Mouse (Mus musculus) embryonic facial prominence, embryonic 12.5 days (tissue): ENCODE data around the gene Rcan2. TPM values are rescaled to one million over a fixed set of nuclear protein-coding genes. Genes with fewer than 3 reads are reported as not detected.

Experiments
- ATAC-seq: fragments of 200-750 bp; cut with Nextera tagmentation; 2 replicates; pipeline ENCODE4 v1.8.0; 2017; ENCODE audit not compliant: insufficient number of reproducible peaks, insufficient read depth, low FRiP score, low TSS enrichment
- H3K27ac ChIP-seq: fragments of 300-500 bp; sonication (generic); 2 replicates; pipeline ENCODE4 v1.5.1; 2016; ENCODE audit warnings: mild to moderate bottlenecking
- H3K27me3 ChIP-seq: fragments of 300-500 bp; sonication (generic); 2 replicates; pipeline ENCODE4 v1.6.1; 2016; ENCODE audit warnings: mild to moderate bottlenecking, moderate library complexity
- H3K36me3 ChIP-seq: fragments of 300-500 bp; sonication (generic); 2 replicates; pipeline ENCODE4 v1.6.1; 2016; ENCODE audit warnings: mild to moderate bottlenecking
- H3K4me1 ChIP-seq: fragments of 300-500 bp; sonication (generic); 2 replicates; pipeline ENCODE4 v1.6.1; 2016
- H3K4me2 ChIP-seq: fragments of 300-500 bp; sonication (generic); replicated peaks from 2 replicates; pipeline ENCODE4 v1.6.1; 2016; ENCODE audit warnings: mild to moderate bottlenecking, moderate library complexity
- H3K4me3 ChIP-seq: fragments of 300-500 bp; sonication (generic); 2 replicates; pipeline ENCODE4 v1.5.1; 2016; ENCODE audit warnings: mild to moderate bottlenecking
- H3K9ac ChIP-seq: fragments of 300-500 bp; sonication (generic); 2 replicates; pipeline ENCODE4 v1.6.1; 2016; ENCODE audit warnings: mild to moderate bottlenecking, moderate library complexity
- H3K9me3 ChIP-seq: fragments of 300-500 bp; sonication (generic); 2 replicates; pipeline ENCODE4 v1.6.1; 2016; ENCODE audit warnings: mild to moderate bottlenecking, moderate library complexity
- WGBS: fragments of 180-500 bp; shearing (Covaris S2); methylation state at CpG from one replicate; pipeline ENCODE4 v1.1.7; 2016; 5-methylcytosine and 5-hydroxymethylcytosine counted together
- polyA plus RNA-seq: library from polyadenylated mRNA; unstranded; fragments of >200 nt; fragmentation: Nextera tagmentation; extraction: Ambion mirVana; gene quantifications from 2 replicates; pipeline ENCODE4 v1.2.1, GENCODE M21; 2016

Gene Rcan2
- polyA plus RNA-seq, 1 experiment from 2014 or later = 4.1 TPM

- 85% methylated on average over 7 of the region's 7 CpGs for WGBS
These were observed 196.4 kb downstream of the Rcan2 start for GRCm38 (mm10) chr17:43997514-43997913.

GRCm38 (mm10) chr17:43998095-43998494 lies 196.9 kb downstream of the Rcan2 start:
- no peak for ATAC-seq
- WGBS = 93% methylated on average over 6 of the region's 6 CpGs

More at GRCm38 (mm10) chr17:43997514-43997913, 196.4 kb downstream of the Rcan2 start:
- no peaks in the 10 kb centered on the region for H3K27me3 ChIP-seq
- H3K27ac ChIP-seq = no peak overlapping the region
- H3K4me2 ChIP-seq = no peak overlapping the region
- no peaks in the 10 kb centered on the region for H3K9me3 ChIP-seq
- peaks cover 6% of the 10 kb centered on the region; the same call in 1 of the 2 replicates for H3K4me1 ChIP-seq
- H3K9ac ChIP-seq = no peak overlapping the region
- no peak for ATAC-seq
- no peaks in the 10 kb centered on the region for H3K36me3 ChIP-seq
- no peak overlapping the region for H3K4me3 ChIP-seq

DNA sequence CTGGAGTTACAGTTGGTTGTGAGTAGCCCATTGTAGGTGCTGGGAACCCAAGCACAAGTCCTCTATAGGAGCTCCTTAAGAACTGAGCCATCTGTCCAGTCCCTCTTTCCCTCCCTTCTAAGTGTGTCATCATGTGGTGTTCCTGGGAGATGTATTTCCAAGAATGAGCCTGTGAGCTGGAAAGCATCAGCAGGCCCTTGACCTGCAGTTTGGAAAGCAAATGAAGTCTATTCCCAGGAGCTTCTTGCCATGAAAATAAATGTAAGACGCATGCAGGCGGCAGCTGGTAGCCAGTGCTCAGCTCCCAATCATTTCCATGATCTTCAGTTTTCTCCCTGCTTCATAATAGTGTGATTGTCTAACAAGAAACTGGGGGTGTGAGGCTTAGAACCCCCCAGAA lies 203.2 kb downstream of the Rcan2 start:
- WGBS = 76% methylated on average over 2 of the region's 2 CpGs
- no peaks in the 10 kb centered on the region for H3K4me1 ChIP-seq
- H3K36me3 ChIP-seq = no peaks in the 10 kb centered on the region
- no peak for ATAC-seq
- no peak overlapping the region for H3K9ac ChIP-seq
- H3K9me3 ChIP-seq = no peaks in the 10 kb centered on the region
- no peak overlapping the region for H3K4me2 ChIP-seq
- H3K27ac ChIP-seq = no peak overlapping the region
- no peaks in the 10 kb centered on the region for H3K27me3 ChIP-seq
- no peak overlapping the region for H3K4me3 ChIP-seq

More at GRCm38 (mm10) chr17:43998095-43998494, 196.9 kb downstream of the Rcan2 start:
- Histone ChIP-seq H3K27ac (no peak overlapping the region), H3K9me3 (no peaks in the 10 kb centered on the region), H3K4me3 (no peak overlapping the region), H3K4me2 (no peak overlapping the region), H3K4me1 (peaks cover 6% of the 10 kb centered on the region; the same call in 1 of the 2 replicates), H3K27me3 (no peaks in the 10 kb centered on the region), H3K9ac (no peak overlapping the region), H3K36me3 (no peaks in the 10 kb centered on the region)

GRCm38 (mm10) chr17:44007411-44007810 lies 206.3 kb downstream of the Rcan2 start:
- Histone ChIP-seq H3K27ac (no peak overlapping the region), H3K4me3 (no peak overlapping the region), H3K36me3 (no peaks in the 10 kb centered on the region), H3K9ac (no peak overlapping the region), H3K4me2 (no peak overlapping the region), H3K27me3 (no peaks in the 10 kb centered on the region), H3K4me1 (no peaks in the 10 kb centered on the region), H3K9me3 (no peaks in the 10 kb centered on the region)
- 78% methylated on average over 2 of the region's 2 CpGs for WGBS
- no peak for ATAC-seq

DNA sequence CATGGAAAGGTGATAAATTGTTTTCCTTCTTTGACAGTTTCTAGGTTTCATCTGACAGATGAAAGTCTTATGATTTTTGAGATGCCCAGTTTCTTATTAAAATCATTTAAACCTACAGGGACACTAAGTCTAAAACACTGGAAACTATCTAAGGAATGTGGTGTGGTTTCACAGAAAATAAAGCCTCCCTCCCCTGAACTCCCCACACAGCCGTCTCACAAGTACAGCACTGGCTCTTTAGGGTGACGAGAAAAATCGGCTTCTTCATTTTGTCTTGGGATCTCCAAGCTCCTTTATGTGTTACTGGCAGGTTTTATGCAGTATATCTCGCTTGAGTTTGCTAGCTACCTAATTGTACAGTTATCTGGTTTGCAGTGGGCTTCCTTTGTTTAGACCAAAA lies 210.8 kb downstream of the Rcan2 start:
- 61% methylated on average over 4 of the region's 4 CpGs for WGBS
- no peaks in the 10 kb centered on the region for H3K9me3 ChIP-seq
- H3K4me3 ChIP-seq = no peak overlapping the region
- H3K36me3 ChIP-seq = no peaks in the 10 kb centered on the region
- no peaks in the 10 kb centered on the region for H3K4me1 ChIP-seq
- no peaks in the 10 kb centered on the region for H3K27me3 ChIP-seq
- H3K27ac ChIP-seq = no peak overlapping the region
- no peak for ATAC-seq
- no peak overlapping the region for H3K9ac ChIP-seq
- H3K4me2 ChIP-seq = no peak overlapping the region

DNA sequence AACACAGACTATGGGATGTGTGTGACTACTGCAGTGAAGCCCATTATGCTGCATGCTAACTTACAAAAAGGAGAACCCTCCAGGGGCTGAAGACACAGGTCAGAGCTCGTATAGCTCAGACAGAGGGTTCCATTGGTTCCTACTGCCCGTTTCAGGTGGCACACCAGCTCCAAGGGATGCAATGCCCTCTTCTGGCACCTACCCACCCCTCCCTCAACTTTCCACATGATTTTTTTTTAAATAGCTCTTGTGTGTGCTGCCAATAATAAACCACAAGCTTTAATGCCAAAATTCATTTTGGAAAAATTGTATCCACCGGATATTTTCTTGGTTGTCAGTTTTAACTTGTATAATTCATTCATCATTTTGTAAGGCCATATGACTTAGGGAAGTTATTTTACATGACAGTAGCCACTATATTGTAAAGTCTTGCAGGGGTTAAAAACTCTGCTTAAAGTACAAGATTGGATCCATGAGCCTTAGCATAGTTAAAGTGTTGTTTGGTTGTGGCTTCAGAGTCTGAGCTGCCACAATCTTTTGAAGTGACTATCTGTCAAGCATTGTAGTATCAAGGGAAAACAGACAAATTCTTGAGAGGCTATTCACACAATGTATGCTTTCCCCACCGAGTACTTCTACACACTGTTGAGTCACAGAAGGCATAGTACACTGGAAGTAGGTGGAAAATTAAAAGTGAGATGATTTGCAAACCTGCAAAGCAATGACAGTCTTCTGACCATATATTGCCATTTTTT lies 212.8 kb downstream of the Rcan2 start:
- Histone ChIP-seq H3K4me1 (no peaks in the 10 kb centered on the region), H3K36me3 (no peaks in the 10 kb centered on the region), H3K9me3 (no peaks in the 10 kb centered on the region), H3K4me2 (no peak overlapping the region), H3K9ac (no peak overlapping the region), H3K27ac (no peak overlapping the region), H3K4me3 (no peak overlapping the region), H3K27me3 (no peaks in the 10 kb centered on the region)
- ATAC-seq = no peak
- WGBS = 66% methylated on average over 4 of the region's 4 CpGs

GRCm38 (mm10) chr17:44016314-44016713 lies 215.2 kb downstream of the Rcan2 start:
- 67% methylated on average over 5 of the region's 5 CpGs for WGBS
- H3K27ac ChIP-seq = no peak overlapping the region
- H3K4me1 ChIP-seq = no peaks in the 10 kb centered on the region
- no peaks in the 10 kb centered on the region for H3K36me3 ChIP-seq
- H3K4me2 ChIP-seq = no peak overlapping the region
- no peak overlapping the region for H3K9ac ChIP-seq
- H3K27me3 ChIP-seq = no peaks in the 10 kb centered on the region
- H3K4me3 ChIP-seq = no peak overlapping the region
- no peaks in the 10 kb centered on the region for H3K9me3 ChIP-seq
- no peak for ATAC-seq

DNA sequence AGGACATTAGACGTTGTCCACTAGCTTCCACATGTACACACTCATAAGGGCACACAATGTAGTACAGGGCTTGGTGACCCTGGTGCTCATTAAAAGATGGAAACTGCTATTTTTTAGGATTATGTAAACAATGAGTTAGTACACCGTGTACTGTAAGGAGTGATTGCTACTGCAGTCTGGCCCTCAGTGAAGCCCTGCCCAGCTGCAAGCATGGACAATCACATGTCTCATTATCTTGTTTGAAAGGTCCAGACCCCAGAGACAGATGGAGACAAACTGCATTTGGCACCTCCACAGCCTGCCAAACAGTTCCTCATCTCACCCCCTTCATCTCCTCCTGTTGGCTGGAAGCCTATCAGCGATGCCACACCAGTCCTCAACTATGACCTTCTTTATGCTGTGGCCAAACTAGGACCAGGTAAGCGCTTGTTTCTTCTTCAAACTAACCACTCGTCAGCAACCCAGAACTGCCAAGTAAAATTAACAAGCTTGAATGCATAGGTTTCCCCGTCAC lies 219.6 kb downstream of the Rcan2 start:
- Histone ChIP-seq H3K4me1 (no peaks in the 10 kb centered on the region), H3K4me3 (no peak overlapping the region), H3K27ac (no peak overlapping the region), H3K36me3 (no peaks in the 10 kb centered on the region), H3K9me3 (no peaks in the 10 kb centered on the region), H3K9ac (no peak overlapping the region), H3K4me2 (no peak overlapping the region), H3K27me3 (no peaks in the 10 kb centered on the region)
- WGBS = 77% methylated on average over 6 of the region's 6 CpGs
- no peak for ATAC-seq

- Histone ChIP-seq H3K4me1 (0 out of 2 replicates have a peak, but pooled peaks cover 2% of the 10 kb centered on the region), H3K27me3 (no peaks in the 10 kb centered on the region), H3K4me2 (no peak overlapping the region), H3K27ac (no peak overlapping the region), H3K4me3 (no peak overlapping the region), H3K36me3 (no peaks in the 10 kb centered on the region), H3K9me3 (no peaks in the 10 kb centered on the region), H3K9ac (no peak overlapping the region)
- 56% methylated on average over 2 of the region's 2 CpGs for WGBS
- ATAC-seq = no peak
These were observed 222.7 kb downstream of the Rcan2 start for GRCm38 (mm10) chr17:44023842-44024241.

DNA sequence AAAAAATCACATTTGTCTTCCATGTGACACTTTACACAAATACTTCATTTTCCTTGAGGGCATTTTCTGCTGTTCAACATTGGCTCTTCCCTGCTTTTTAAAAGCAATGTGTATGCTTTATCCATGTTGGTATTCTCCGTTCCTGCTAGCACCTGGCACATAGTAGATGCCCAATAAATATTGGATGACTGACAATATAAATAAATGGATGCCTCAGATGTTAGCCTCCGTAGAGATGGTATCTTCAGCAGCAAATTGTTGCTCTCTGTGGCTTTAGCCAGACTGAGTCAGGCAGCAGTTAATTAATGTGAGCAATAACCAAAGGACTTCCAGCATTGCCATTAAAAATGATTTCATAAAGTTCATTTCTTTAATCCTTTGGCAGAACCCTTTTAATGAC lies 223.9 kb downstream of the Rcan2 start:
- Histone ChIP-seq H3K27me3 (no peaks in the 10 kb centered on the region), H3K9me3 (no peaks in the 10 kb centered on the region), H3K4me3 (no peak overlapping the region), H3K27ac (no peak overlapping the region), H3K9ac (no peak overlapping the region), H3K4me2 (no peak overlapping the region), H3K4me1 (0 out of 2 replicates have a peak, but pooled peaks cover 2% of the 10 kb centered on the region), H3K36me3 (no peaks in the 10 kb centered on the region)
- 80% methylated on average over 2 of the region's 2 CpGs for WGBS
- no peak for ATAC-seq

DNA sequence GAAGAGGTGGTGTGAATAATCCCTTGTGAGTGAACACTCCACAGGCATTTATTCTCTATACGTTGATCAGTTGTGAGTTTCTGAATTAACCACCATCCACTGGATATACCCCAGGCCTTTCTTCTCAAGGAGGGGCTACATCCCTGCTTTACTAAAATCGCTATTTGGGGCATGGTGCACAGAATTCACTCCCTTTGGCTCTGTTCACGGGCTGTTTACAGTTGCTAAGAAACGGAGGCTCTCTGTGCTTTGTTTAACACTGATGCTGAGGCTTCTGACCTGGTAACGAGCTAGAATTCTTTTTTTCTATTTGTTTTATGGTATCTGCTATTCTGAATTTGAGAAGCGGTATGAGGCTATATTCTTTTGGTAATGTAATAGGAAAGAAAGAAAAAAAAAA lies 224.8 kb downstream of the Rcan2 start:
- no peak overlapping the region for H3K4me3 ChIP-seq
- no peak for ATAC-seq
- WGBS = 49% methylated on average over 6 of the region's 6 CpGs
- H3K4me2 ChIP-seq = no peak overlapping the region
- no peak overlapping the region for H3K27ac ChIP-seq
- H3K36me3 ChIP-seq = no peaks in the 10 kb centered on the region
- H3K9ac ChIP-seq = no peak overlapping the region
- no peaks in the 10 kb centered on the region for H3K9me3 ChIP-seq
- H3K27me3 ChIP-seq = no peaks in the 10 kb centered on the region
- 0 out of 2 replicates have a peak, but pooled peaks cover 2% of the 10 kb centered on the region for H3K4me1 ChIP-seq

GRCm38 (mm10) chr17:44026378-44026777 lies 225.2 kb downstream of the Rcan2 start:
- no peak for ATAC-seq
- H3K4me1 ChIP-seq = 0 out of 2 replicates have a peak, but pooled peaks cover 2% of the 10 kb centered on the region
- no peaks in the 10 kb centered on the region for H3K36me3 ChIP-seq
- H3K27ac ChIP-seq = no peak overlapping the region
- H3K9me3 ChIP-seq = no peaks in the 10 kb centered on the region
- no peak overlapping the region for H3K4me2 ChIP-seq
- H3K9ac ChIP-seq = no peak overlapping the region
- H3K27me3 ChIP-seq = no peaks in the 10 kb centered on the region
- no peak overlapping the region for H3K4me3 ChIP-seq
- 13% methylated on average over 5 of the region's 5 CpGs for WGBS
